Mouse (Mus musculus) embryonic facial prominence, embryonic 11.5 days (tissue): ENCODE results near the gene Slc13a3. TPM values are rescaled to one million over a fixed set of nuclear protein-coding genes. Genes with fewer than 3 reads are reported as not detected.

ENCODE experiments used
- ATAC-seq: fragments of 200-750 bp; cut with Nextera tagmentation; replicated peaks from 2 replicates; pipeline ENCODE4 v1.8.0; 2017; ENCODE audit warnings: low read depth; ENCODE audit not compliant: insufficient number of reproducible peaks, low FRiP score, low TSS enrichment
- DNase-seq: peaks from one replicate; pipeline ENCODE4 v3.0.0-alpha.2; 2015; ENCODE audit warnings: low spot score
- H3K27ac ChIP-seq: fragments of 300-500 bp; sonication (generic); replicated peaks from 2 replicates; pipeline ENCODE4 v1.5.1; 2014; ENCODE audit warnings: mild to moderate bottlenecking, low read depth, low read length, control low read depth
- H3K27me3 ChIP-seq: fragments of 300-500 bp; sonication (generic); 2 replicates; pipeline ENCODE4 v1.6.1; 2014; ENCODE audit warnings: mild to moderate bottlenecking, low read length, moderate library complexity, mixed read lengths; ENCODE audit not compliant: control insufficient read depth, insufficient read depth
- H3K36me3 ChIP-seq: fragments of 300-500 bp; sonication (generic); replicated peaks from 2 replicates; pipeline ENCODE4 v1.6.1; 2014; ENCODE audit warnings: low read depth, mild to moderate bottlenecking, low read length, moderate library complexity, mixed read lengths; ENCODE audit not compliant: control insufficient read depth, insufficient read depth
- H3K4me1 ChIP-seq: fragments of 300-500 bp; sonication (generic); 2 replicates; pipeline ENCODE4 v1.6.1; 2014; ENCODE audit warnings: low read length, mixed read lengths; ENCODE audit not compliant: control insufficient read depth, insufficient read depth
- H3K4me2 ChIP-seq: fragments of 300-500 bp; sonication (generic); 2 replicates; pipeline ENCODE4 v1.6.1; 2014; ENCODE audit warnings: low read depth, mild to moderate bottlenecking, control low read depth, low read length, moderate library complexity
- H3K4me3 ChIP-seq: fragments of 300-500 bp; sonication (generic); 2 replicates; pipeline ENCODE4 v1.5.1; 2014; ENCODE audit warnings: low read depth, low read length, control low read depth
- H3K9ac ChIP-seq: fragments of 300-500 bp; sonication (generic); replicated peaks from 2 replicates; pipeline ENCODE4 v1.6.1; 2014; ENCODE audit warnings: mild to moderate bottlenecking, control low read depth, low read length
- H3K9me3 ChIP-seq: fragments of 300-500 bp; sonication (generic); replicated peaks from 2 replicates; pipeline ENCODE4 v1.6.1; 2016; ENCODE audit warnings: mild to moderate bottlenecking, low read length, inconsistent platforms, mixed read lengths; ENCODE audit not compliant: control insufficient read depth
- WGBS: fragments of 180-500 bp; shearing (Covaris S2); extraction: QIAGEN DNeasy Blood & Tissue Kit; methylation state at CpG from one replicate; pipeline ENCODE4 v1.1.7; 2014; 5-methylcytosine and 5-hydroxymethylcytosine counted together
- polyA plus RNA-seq: library from polyadenylated mRNA; unstranded; fragments of >200 nt; fragmentation: Nextera tagmentation; extraction: Ambion mirVana; gene quantifications from 2 replicates; pipeline ENCODE4 v1.2.1, GENCODE M21; 2014

The Slc13a3 gene
- polyA plus RNA-seq, 1 experiment from 2014 or later, result 0.27 TPM

GRCm38 (mm10) chr2:165367047-165367520, 105.9 kb downstream of the Slc13a3 start:
- Histone ChIP-seq H3K9ac (no peak overlapping the region), H3K36me3 (no peaks in the 10 kb centered on the region), H3K27me3 (peaks cover 2% of the 10 kb centered on the region; the same call in 1 of the 2 replicates), H3K27ac (no peak overlapping the region), H3K9me3 (no peaks in the 10 kb centered on the region), H3K4me3 (no peak overlapping the region), H3K4me1 (no peaks in the 10 kb centered on the region; the same call in 1 of the 2 replicates), H3K4me2 (0 out of 2 replicates have a peak overlapping the region, but pooled peaks have one; percentile 11)
- DNase-seq, result peak; percentile 36
- WGBS, result 6% methylated on average over 5 of the region's 8 CpGs
- 0 out of 2 replicates have a peak, but pooled peaks have one; percentile 22 for ATAC-seq

- 14% methylated on average over 21 of the region's 21 CpGs for WGBS
- Histone ChIP-seq H3K9ac (no peak overlapping the region), H3K4me2 (no peak overlapping the region)
These were observed 108.5 kb downstream of the Slc13a3 start for GRCm38 (mm10) chr2:165364334-165365091.

GRCm38 (mm10) chr2:165363282-165363681, 109.7 kb downstream of the Slc13a3 start:
- Histone ChIP-seq H3K27me3 (peaks cover 2% of the 10 kb centered on the region; the same call in 1 of the 2 replicates), H3K4me1 (no peaks in the 10 kb centered on the region; the same call in 1 of the 2 replicates), H3K9ac (no peak overlapping the region), H3K4me3 (no peak overlapping the region), H3K4me2 (no peak overlapping the region), H3K9me3 (no peaks in the 10 kb centered on the region), H3K36me3 (no peaks in the 10 kb centered on the region), H3K27ac (no peak overlapping the region)
- ATAC-seq (no peak), DNase-seq (no peak)
- 88% methylated on average over 6 of the region's 6 CpGs for WGBS

More at GRCm38 (mm10) chr2:165364334-165365091, 108.5 kb downstream of the Slc13a3 start:
- Histone ChIP-seq H3K27me3 (peaks cover 2% of the 10 kb centered on the region; the same call in 1 of the 2 replicates), H3K36me3 (no peaks in the 10 kb centered on the region), H3K27ac (no peak overlapping the region), H3K4me3 (no peak overlapping the region), H3K9me3 (no peaks in the 10 kb centered on the region), H3K4me1 (no peaks in the 10 kb centered on the region; the same call in 1 of the 2 replicates)
- peak; percentile 79 for DNase-seq
- no peak for ATAC-seq

GRCm38 (mm10) chr2:165360861-165361260, 112.2 kb downstream of the Slc13a3 start:
- H3K27ac ChIP-seq, result no peak overlapping the region
- no peak; the same call in 1 of the 2 replicates for ATAC-seq
- WGBS, result 0% methylated on average over 1 of the region's 1 CpGs

More at GRCm38 (mm10) chr2:165360861-165361260, 112.2 kb downstream of the Slc13a3 start:
- Histone ChIP-seq H3K9me3 (no peaks in the 10 kb centered on the region), H3K4me2 (no peak overlapping the region), H3K27me3 (peaks cover 2% of the 10 kb centered on the region; the same call in 1 of the 2 replicates), H3K4me1 (no peaks in the 10 kb centered on the region), H3K4me3 (no peak overlapping the region), H3K36me3 (no peaks in the 10 kb centered on the region), H3K9ac (no peak overlapping the region)
- peak; percentile 92 for DNase-seq

Other genes with a start within 250 kb of the Slc13a3 start
- 1.2 and 1.3 TPM in 2 replicates for gene Cdh22, start 238.4 kb downstream of the Slc13a3 start, polyA plus RNA-seq
- gene Slc35c2, start 185.4 kb downstream of the Slc13a3 start, polyA plus RNA-seq, result 38.6 and 41.8 TPM in 2 replicates
- 85.9 and 92.9 TPM in 2 replicates for gene Elmo2, start 146.8 kb downstream of the Slc13a3 start, polyA plus RNA-seq
- 2.7 and 4.9 TPM in 2 replicates for gene Zfp663, start 104.5 kb downstream of the Slc13a3 start, polyA plus RNA-seq
- gene Zfp334, start 85.0 kb downstream of the Slc13a3 start, polyA plus RNA-seq, result 19.9 and 22.0 TPM in 2 replicates
- 0.13 and 0.29 TPM in 2 replicates for gene Ocstamp, start 72.8 kb downstream of the Slc13a3 start, polyA plus RNA-seq
- gene Trp53rka, start 20.1 kb upstream of the Slc13a3 start, polyA plus RNA-seq, result 47.0 and 54.3 TPM in 2 replicates
- 2.8 and 3.8 TPM in 2 replicates for gene Slc2a10, start 30.6 kb upstream of the Slc13a3 start, polyA plus RNA-seq
- 27.2 and 32.0 TPM in 2 replicates for gene Eya2, start 121.8 kb upstream of the Slc13a3 start, polyA plus RNA-seq